Mouse (Mus musculus): Measurements from ENCODE around the gene Enkur.

Enkur gene

DNA sequence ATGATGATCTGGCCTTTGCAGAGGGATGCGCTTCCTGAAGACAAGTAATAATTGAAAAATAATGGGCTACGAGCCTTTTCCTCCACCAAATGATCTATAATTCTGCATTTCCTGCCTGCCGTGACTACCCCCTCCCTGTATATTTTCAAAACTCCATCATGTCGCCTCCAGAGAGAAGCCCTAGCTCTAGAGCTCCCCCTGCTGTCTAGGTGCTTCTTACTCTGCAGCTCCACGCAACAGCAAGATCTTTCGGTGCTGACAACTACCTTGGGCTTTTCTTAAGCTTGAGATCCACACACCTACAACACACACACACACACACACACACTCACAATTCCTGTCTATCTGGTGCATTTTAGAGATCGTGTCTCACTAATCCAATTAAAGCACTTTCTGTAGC is 17.6 kb downstream of the Enkur start:
- DNase-seq, result peak; percentile 61

DNA sequence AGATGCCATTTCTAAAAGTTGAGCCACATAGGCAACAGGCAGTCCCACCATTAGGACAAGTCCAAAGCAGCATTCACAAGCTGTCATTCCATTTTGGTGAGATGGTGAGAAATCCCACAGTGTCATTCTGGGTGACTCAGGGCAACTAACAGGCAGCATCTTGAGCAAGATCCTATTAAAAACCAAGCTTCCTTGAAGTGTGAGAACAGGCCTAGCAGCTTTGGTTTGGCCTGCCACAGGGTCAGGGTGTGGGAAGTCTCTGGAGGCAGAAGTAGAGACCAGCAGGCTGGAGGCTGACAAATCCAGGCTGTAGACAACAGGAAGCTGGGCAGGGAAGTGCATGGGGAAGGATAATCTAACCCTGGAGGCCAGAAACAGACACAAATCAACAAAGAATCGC is 22.4 kb downstream of the Enkur start:
- DNase-seq, result no peak

DNA sequence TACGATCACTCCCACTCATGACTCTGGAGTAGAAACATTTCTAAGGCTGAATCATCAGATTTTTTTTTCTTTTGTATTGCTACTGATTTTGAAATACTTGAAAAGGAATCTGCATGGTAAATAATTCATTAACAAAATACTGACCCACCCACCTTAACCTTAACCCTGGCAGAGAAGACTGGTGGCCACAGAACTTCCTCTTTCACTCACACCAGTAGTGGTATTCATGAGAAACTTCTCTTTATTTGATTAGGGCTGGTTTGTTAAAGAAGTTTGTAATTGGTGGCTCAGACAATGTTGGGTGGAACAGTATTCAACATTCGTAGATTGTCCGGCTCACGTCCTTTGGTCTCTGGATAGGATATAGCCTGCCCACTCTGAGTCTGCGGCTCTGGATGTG is 26.0 kb downstream of the Enkur start:
- no peak for DNase-seq

DNA sequence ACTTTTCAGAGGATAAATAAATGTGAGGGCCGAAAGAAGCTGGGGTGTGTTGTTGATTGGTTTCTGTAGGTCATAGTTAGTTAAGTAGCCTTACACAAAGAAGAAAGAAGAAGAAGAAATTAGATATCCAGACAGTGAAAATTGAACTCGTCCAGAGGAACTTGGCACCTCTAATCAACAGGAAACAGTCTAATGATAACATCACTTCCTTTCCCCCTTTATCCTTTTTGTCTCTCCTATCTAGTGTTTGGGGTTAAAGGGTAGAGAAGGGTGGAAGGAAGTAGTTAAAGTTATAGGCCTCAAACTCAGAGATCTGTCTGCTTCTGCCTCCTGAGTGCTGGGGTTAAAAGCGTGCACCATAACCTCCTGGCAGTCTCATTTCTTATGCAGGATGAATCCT is 32.4 kb downstream of the Enkur start:
- no peak for DNase-seq

DNA sequence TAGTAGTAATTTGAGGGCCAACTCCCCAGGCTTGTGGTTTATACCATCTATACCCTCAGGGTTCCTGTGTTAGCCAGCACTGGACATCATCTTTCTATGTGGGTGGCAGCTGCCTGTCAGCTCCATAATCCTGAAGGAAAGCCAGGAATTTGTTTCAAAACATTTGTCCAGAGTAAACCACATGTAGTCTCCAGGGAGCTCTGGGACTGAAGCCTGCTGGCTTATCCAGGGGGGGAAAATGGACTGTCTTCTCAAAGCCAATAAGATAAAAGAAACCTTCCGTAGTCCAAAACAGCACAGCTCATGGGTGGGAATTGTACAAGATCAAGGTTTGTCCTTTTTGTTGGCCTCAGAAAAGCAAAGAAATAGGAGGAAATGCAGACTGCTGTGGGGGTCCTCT is 37.2 kb downstream of the Enkur start:
- DNase-seq, result no peak

DNA sequence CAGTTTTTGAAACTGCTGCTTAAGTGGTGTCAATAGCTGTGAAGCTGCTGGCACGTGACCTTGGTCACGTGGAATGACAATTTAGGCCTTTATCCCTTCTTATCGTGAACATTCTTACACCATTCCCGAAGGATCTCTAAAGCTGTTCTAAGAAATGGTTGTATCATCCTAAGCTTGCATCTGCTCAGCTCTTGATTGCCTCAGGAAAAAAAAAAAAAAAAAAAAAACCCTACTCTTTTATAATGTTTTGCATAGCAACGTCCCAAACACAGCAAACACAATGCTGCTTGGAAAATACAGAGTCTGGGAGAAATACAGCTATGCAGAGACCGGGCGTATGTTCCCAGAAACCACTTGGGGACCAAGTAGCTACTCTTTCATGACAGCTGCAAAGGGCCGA is 40.9 kb downstream of the Enkur start:
- DNase-seq, result no peak

DNA sequence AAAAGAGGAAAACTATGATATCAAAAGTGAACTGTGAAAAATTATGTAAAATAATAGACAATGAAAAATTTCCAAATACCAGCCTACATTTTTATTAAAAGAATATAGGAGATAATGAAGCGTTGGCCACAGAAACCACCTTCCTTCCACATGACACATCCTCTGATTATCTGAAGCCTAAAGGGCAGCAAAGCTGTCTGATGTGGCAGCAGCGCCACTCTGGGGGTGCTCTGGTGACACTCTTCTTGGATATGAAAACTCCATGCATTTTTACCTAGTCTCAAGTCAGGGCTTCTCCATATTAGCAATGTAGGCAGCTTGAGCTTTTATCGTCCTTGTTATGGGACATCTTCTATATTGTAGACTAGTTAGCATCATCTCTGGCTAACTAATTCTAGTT is 51.7 kb downstream of the Enkur start:
- no peak for DNase-seq

DNA sequence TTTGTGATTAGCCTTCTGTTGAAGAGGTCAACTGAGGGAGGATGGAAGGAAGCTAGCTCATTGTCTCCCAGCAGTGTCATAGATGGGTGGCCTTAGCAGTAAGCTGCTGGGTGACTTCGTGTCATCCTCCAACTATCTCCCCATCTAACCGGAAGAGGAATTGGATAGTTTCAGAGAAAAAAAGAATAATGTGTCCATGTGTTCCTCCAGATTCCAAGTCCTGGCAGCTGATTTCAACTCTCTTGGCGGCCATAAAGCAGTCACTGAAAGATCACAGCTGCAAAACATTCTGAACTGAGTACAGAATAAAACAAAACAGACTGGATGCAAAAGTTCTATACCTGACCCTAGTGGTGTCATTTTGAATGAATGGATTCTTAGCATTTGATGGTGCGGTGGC is 58.0 kb downstream of the Enkur start:
- no peak for DNase-seq

DNA sequence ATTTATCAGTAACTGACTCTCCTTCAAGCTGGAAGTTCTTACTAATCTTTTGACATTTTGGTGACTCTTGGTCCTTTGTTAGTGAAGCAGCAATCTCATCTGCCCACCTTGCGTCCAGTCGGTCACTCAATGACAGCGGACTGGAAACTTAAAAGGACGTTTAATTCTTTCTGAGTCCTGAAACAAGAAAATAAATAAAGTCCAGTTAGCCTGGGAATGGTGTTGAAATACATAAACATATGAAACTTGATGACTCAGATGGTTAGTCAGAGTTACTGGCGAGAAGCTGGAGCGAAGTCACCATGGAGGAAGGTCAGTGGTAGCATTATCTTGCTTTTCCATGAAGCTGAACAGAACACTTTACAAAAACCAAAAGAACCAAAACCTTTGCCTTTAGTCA is 58.7 kb downstream of the Enkur start:
- no peak for DNase-seq

DNA sequence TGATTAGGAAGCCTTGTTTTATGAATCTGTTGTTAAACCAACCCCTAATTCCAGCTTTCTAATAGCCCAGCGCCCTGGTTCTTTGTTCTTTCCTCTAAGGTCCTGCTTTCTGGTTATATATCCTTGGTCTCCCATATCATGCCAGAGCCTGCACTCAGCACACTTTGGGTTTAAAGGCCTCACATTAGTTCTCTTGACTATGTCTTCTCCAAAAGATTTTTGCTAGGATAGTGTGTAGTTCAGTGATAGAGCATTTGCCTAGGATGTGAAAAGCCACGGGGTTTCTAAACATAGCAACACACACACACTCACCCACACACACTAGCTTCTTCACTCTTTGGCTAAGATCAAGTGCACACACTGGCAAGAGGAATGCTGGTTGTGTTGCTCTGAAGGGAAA is 62.5 kb downstream of the Enkur start:
- DNase-seq, result no peak

DNA sequence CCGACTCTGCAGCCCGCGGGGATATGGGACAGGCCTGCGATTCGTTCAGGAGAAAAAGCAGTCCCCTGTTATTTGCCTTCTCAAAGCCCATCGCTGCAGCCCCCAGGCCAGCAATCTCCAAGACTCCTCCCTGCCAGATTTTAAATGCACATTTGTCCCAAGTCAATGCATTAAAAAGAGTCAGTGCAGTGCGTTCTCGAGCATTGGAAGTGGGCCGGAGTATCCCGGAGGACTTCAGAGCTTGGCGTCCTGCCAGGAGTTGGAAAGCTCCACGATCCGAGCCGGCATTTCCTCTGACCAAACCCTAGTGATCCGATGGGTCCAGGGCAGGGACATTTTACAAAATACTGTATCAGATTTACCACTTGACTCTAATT is 63.0 kb downstream of the Enkur start:
- peak; percentile 75 for DNase-seq

DNA sequence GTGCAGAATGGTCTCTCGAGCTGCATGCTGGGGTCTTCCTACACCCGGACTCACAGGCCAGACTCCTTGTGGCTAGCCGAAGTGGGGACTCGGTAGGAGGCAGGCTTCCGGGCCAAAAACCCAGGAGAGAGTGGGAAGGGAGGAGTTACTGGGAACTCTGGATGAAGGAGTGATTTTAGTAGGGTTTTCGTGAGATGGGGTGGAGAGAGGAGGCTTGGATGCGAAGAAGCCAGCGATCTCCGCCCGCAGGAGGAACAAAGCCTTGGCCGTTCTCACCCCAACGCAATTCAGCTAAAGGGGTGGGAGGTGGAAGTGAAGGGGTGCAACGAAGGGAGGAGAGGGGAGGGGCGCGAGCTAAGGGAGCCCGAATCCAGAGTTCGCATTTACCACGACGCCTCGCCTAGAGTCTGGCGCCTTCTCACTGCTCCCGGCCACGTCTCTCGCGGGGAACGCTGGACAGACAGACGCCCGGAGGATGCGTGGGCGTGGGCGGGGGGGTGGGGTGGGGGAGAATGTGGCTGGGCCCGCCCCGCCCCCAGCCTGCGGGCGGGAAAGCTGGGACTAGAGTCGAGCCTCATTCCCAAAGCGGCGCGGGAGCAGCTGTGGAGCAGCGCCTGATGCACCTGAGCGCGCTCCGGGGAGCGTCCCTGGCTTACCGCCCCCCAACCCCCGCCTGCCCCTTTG is 63.5 kb downstream of the Enkur start:
- DNase-seq, result peak; percentile 54

DNA sequence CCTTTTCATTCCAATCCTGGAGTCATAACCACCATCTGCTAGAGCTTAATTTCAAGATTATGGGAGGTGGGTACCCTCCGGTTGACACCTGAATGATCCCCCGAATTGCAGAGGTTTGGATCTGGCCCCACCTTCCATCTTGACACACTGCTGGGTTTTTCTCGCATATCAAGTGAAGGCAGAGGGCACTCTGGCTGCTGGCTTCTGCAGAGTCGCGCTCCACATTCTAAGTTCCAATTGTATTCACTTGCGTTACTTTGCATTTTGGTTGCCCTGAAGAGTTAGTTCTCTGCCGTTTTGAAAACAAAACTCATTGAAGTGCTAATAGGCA is 64.0 kb downstream of the Enkur start:
- DNase-seq, result no peak
